Mouse (Mus musculus): ENCODE measurements around the gene Olfr279.

The Olfr279 gene

DNA sequence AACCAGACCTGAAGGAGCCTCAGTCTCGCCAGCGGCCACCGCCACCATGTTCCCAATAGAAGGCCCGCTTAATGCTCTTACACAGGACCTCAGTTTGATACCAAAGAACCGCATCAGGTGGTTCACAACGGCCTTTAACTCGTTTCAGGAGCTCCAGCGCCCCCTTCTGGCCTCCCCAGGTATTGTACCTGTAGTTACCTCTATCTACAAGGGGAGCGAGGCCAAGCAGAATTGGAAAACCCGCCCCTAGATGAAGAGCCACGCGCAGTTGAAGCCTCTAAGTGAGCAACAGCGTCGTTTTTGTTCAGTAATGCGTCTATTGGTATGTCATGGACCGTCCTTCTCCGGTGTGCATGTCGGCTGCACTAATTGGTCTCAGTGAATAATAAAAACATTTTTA is 12.3 kb downstream of the Olfr279 start:
- TF ChIP-seq GATA4 (IDR thresholded peaks at IDR 0.05; ENCODE audit: insufficient replicate concordance, low read length), result no peak

DNA sequence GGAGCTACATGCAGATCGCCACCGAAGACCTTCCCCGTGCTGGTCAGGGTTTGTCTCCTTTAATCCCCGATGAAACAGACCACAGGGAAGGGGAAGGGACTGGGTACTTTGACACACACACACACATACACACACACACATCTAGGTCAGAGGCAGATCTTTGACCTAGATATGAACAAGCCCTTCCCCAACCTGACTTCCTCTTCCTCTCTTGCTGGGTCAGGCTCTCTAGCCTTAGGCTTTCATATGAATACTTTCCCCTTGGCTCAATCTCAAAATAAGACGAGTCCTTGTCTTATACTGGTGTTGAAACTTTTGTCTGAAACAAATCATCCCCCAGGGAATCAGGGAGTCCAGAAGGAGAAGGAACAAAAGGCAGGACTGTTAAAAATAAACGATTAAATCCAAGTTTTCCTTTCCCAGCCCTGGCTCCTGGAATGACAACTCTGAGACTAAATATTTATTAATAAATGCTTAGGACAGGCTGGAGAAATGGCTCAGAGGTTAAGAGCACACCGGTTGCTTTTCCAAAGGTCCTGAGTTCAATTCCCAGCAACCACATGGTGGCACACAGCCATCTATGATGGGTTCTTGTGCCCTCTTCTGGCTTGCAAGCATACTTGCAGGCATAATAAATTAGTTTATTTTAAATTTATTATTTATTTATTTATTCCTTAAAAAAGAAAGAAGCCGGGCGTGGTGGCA is 14.2 kb downstream of the Olfr279 start:
- TF ChIP-seq GATA4 (IDR thresholded peaks at IDR 0.05; ENCODE audit: insufficient replicate concordance, low read length), result no peak

DNA sequence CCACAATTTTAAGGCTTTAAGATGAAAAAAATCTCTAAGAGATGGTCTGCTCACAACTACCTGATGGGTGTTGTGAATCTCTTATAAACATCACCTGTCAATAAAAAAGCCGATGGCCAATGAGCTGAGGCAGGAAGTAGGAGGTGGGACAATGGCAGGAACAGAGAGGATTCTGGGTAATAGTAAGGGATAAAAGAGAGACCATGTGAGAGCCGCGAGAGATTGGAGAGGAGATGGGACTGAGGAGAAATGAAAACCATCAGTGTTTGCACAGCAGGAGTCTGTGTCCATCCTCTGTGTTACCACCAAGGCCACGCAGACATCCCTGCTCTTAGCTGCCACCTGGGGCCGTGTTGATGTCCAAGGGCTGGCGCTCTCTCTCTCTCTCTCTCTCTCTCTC is 15.1 kb downstream of the Olfr279 start:
- no peak for TF ChIP-seq GATA4 (IDR thresholded peaks at IDR 0.05; ENCODE audit: insufficient replicate concordance, low read length)

DNA sequence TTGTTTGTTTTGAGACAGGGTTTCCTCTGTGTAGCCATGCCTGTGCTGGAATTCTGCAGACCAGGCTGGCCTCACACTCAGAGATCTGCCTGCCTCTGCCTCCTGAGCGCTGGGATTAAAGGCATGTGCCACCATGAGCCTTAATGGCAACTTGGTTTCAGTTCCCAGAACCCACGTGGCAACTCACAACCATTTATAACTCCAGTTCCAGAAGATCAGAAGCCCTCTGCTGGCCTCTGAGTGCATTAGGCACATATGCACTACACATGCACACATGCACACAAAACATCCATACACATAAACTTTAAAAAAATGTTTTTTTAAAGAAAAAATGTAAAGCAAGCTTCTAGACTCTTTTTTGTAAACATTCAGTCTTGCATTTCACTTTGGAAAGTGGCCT is 17.2 kb downstream of the Olfr279 start:
- no peak for TF ChIP-seq GATA4 (IDR thresholded peaks at IDR 0.05; ENCODE audit: insufficient replicate concordance, low read length)

DNA sequence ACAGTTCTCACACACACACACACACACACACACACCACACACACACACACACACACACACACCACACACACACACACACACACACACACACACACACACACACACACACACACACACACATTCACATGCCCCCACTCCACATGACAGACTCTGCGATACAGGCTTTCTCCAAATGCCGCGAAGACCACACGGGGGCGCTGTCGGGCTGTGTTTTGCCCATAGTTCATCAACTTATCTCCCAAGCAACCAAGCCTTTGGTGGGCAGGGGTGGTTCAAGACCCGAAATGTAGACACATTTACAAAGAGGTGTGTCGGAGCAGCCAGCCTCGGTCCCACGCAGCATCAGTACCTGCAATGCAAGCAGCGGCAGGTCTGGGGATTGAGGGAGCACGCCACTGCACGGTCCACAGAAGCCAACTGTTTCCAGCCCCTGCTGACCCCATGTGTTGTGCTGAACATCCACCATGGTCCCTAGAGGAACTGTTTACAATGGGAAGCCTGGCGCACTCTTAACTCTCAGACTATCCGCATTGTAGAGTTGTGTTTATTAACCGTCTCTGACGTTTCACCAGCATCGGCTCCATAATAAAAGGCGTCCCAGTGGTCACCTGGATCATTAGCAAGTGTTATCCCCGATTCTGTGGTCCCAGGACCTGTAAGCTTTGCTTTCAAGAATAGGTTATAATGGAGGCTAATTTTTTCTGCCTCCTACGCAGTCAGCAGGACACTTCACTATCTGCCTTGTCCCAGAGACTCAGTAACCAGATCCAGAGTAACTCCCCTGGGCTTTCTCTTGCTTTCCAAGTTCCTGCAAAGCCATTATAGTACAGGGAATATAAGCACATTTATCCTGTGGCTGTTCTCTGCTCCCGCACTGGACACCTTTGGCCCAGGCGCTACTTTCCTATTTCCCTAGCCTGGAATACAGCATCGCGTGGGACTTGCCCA is 18.5 kb downstream of the Olfr279 start:
- no peak for TF ChIP-seq GATA4 (IDR thresholded peaks at IDR 0.05; ENCODE audit: insufficient replicate concordance, low read length)

DNA sequence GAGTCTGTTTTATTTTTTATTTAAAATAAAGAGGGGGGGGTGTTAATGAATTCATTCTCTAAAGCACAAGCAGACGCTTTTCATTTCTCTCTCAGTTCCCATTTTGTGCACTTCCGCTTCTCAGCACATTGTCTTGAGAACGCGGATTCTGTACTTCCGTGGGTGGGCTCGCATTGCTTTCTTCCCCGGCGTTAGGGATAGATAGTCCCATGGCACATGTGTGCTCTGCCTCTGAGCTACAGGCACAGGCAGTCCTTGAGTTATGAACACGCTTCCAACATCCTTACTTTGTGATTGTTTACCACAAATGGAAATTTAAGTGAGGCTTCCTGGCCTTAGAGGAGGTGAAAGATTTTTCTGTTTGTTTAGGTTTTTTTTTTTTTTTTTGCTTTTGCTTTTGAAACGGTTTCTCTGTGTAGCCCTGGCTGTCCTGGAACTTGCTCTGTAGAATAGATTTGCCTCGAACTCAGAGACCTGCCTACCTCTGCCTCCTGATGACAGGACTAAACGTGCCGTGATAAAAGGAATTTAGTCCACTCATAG is 19.3 kb downstream of the Olfr279 start:
- TF ChIP-seq GATA4 (IDR thresholded peaks at IDR 0.05; ENCODE audit: insufficient replicate concordance, low read length), result no peak

DNA sequence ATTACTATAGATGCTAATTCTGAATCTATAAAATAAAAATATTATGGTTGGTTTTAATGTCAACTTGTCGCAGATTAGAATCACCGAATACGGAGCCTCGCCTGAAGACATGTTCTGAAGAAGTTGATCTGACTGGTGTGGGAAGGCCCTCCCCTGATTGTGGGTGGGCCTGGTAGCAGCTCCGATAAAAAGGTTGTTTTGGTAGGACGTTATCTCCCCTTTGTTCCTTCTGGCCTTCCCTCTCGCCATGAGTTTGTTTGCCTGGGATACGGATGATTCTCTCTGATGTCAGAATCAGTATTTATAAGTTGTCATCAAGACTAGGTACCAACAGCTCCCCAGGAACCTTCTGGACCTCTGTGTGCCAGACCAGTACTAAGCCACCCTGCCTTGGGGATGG is 20.0 kb downstream of the Olfr279 start:
- TF ChIP-seq GATA4 (IDR thresholded peaks at IDR 0.05; ENCODE audit: insufficient replicate concordance, low read length), result no peak

DNA sequence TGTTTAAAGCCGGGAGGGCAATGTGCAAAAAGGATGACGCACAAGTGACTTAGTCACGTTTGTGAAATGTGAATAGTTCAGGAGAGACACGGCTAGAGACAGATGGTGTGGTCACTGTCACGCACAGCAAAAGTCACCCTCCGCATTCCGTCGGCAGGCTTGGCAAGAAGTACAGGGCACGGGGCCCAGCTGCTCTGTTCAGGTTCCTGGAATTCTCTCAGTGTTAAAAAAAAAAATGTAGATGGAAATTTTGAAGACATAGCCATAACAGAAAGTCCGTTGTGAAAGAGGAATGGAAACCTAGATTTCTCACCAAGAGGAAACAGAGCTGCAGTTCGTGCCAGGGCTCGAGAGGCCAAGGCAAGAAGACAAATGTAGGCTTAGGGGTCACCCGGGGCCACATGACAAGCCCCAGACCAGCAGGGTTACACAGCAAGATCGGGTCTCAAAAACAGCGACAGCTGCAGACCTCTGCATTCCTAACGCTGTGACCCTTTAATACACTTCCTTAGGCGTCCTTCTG is 20.7 kb downstream of the Olfr279 start:
- TF ChIP-seq GATA4 (IDR thresholded peaks at IDR 0.05; ENCODE audit: insufficient replicate concordance, low read length), result no peak

DNA sequence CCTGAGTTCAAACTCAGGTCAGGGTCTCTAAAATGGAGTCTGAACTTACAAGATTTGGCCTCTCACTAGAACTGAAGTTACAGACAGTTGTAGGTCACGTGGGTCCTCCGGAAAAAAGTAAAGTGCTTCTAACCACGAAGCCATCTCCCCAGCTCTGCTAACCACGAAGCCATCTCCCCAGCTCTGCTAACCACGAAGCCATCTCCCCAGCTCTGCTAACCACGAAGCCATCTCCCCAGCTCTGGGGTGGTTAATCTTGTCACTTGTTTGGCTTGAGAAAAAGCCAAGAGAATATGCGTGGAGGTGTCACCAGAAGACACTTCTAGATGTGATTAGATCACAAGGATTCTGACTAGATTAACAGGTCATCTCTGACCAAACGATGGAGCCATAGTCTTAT is 21.9 kb downstream of the Olfr279 start:
- TF ChIP-seq GATA4 (IDR thresholded peaks at IDR 0.05; ENCODE audit: insufficient replicate concordance, low read length), result no peak

DNA sequence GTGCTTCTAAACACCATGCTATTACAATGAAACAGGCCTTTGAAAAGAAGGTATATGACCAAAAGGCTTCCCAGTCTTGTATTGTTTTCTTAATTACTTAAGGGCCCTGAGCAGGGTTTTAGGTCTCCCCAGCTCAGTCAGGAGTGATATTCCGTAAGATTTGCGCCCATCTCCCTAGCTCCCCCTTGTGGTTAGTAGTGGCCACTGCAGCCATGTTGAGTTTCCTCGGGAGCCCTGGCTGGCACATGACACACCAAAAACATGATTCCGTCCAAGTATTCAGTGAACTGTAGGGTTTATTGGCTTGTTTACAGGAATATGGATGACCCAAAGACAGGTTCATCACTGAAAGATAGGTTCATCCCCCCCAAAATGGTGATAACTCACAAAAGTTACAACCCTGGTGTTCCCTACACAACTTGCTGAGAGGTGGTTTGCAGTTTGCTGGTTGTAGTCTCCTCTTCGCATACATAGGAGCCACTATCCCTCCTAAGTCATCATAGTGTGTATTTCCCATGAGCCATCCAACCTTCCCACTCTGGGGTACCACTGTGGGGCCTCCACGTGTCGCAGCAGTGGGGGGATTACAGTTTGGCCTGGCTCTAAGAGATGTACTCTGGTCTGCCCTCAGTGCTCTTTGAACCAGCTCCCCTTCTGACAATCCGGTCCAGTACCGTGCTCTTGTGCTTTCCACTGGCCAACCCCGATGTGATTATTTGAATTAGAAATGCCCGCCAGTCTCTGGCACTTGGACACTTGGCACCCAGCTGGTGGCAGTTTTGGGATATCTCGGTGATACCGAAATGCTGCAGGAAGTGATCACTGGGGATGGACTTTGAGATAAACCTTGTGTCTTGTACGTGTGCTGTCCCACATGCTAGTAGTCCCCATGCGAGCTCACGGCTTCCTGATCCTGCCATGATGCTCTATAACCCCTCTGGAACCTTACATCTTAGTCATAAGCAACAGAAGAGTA is 25.5 kb downstream of the Olfr279 start:
- no peak for TF ChIP-seq GATA4 (IDR thresholded peaks at IDR 0.05; ENCODE audit: insufficient replicate concordance, low read length)

DNA sequence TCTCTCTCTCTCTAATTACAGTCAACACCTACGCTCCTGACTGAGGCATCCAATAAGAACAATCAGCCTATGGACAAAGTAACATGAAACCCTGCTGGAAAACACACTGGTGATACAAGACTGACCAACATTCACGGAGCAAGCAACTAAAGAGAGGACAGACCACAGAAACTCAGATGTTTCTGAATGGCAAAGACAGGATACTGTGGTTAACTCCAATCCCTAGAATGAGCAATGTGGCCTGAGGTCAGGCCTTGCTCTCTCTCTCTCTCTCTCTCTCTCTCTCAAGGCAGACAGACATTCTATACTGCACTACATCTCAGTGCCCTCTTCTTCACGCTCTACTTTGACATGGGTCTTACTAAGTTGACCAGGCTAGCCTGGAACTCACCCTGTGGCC is 29.0 kb downstream of the Olfr279 start:
- no peak for TF ChIP-seq GATA4 (IDR thresholded peaks at IDR 0.05; ENCODE audit: insufficient replicate concordance, low read length)

DNA sequence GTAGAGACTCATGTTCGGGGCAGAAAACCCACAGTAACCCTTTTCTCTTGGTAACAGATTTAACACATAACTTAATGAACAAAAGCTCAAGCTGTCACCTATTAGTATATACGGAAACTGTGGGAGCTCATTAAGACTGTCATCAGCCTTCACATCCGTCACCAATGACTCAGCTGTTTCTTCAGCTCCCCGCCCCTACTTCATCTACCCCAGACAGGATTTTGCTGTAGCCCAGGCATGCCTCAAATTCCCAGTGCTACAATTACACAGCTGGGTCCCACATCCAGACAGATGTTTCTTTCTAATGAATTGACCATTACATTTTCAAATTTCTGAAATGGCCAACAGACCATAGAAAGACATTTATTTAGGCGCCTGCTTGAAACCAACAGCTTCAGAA is 33.9 kb downstream of the Olfr279 start:
- no peak for TF ChIP-seq GATA4 (IDR thresholded peaks at IDR 0.05; ENCODE audit: insufficient replicate concordance, low read length)

DNA sequence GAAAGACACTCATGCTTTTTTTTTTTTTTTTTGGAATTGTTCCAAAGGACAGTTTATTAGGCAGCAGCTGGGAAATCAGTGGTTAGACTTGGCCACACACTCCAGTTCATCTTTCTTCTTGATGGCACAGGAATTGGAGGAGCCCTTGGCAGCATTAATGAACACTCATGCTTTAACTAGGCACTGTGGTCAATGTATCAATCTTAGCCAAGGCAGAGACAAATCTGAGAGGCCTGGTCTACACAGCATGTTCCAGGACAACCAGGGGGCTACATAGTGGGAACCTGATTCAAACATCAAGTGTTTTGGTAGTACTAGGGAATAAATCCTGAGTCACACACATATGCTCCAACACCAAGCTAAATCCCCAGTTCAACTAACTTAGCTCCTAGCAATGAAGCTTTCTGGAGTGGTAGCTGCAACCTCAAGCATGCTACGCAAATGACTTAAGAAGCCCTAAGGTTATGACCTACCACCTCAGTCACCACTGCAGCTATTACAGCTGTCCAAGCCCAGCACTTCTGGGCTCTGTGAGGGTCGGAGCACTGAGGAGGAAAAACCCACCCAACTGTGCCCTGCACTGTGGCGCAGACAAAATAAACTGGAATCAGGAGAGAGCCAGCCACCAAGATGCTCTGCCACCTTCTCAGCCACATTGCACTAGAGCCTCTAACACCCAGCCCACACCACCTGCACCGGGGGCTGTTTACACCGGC is 35.0 kb downstream of the Olfr279 start:
- no peak for TF ChIP-seq GATA4 (IDR thresholded peaks at IDR 0.05; ENCODE audit: insufficient replicate concordance, low read length)

DNA sequence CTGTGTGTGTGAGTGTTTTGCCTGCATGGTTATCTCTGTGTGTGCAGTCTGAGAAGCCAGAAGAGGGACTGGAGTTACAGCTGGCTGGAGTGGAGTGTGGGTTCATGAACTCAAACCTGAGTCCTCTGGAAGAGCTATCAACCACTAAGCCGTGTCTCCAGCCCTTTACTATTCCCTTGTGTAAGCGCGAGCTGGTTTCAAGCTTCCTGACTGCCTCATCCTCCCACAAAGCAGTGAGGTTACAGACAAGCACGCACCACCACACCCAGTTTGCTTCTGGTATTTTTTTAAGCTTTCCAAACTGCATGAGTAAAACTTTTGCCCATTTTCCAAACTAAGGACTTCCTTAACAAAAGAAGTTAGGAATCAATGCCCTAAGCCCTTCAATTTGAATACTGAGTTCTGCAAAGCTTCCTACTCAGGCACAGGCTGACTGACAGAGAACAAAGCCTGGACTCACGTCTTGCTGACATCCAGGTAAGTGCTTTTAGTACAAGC is 35.9 kb downstream of the Olfr279 start:
- no peak for TF ChIP-seq GATA4 (IDR thresholded peaks at IDR 0.05; ENCODE audit: insufficient replicate concordance, low read length)

Data from liver, adult (tissue).